Mouse (Mus musculus): Measurements from ENCODE around the gene Atp6v0d1. TPM values are rescaled to one million over a fixed set of nuclear protein-coding genes. Genes with fewer than 3 reads are reported as not detected.
A peak's percentile ranks its signal among the peaks of the same experiment; 100 is the strongest.

The Atp6v0d1 gene
- total and polyA plus RNA-seq, 2 experiments from 2014 or later: 238 to 272 TPM

DNA sequence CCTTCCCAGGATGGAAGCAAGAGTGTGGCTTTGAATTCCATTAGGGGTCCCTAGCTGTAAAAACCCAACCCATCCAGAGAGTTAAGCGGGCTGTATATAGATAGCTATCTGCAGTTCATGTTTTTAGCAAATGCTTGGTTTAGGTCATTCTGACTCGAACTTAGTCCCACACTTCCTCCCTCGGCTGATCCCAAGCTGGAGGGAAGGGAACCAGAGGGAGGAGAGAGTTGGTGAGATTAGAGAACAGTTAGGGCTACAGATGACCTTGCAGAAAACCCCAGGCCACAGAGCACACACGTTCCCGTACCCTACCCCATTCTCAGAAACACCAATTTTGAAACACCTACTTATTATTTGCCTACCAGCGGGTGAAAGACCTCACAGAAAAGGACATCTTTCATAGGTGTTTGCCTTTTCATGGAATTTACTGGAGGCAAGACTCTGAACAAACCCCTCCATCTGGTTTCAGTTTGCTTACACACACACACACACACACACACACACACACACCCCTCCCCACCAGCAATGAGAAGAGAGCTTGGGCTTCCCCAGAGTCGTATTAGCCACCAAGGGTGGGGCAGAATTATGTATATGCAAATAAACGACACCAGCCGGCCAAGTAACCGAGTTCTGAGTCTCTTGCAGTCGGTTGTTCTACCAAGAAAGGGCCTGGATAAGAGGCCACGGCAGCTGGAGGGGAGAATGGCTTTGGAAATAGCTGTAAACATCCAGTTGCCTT lies 55.7 kb downstream of the Atp6v0d1 start:
- Histone ChIP-seq H3K9me3 (ENCODE audit: low read length) (no peaks in the 10 kb centered on the region), H3K4me2 (ENCODE audit: low read depth, low read length, poor library complexity, severe bottlenecking) (no peak overlapping the region), H3K4me3 (ENCODE audit: low read depth, low read length) (no peak overlapping the region), H3K27me3 (ENCODE audit: insufficient read depth, low read length) (no peaks in the 10 kb centered on the region), H3K36me3 (ENCODE audit: insufficient read depth, low read length) (no peaks in the 10 kb centered on the region), H3K4me1 (ENCODE audit: insufficient read depth, low read length) (no peaks in the 10 kb centered on the region), H3K9ac (replicated peaks; ENCODE audit: low read length, poor library complexity, severe bottlenecking) (no peak overlapping the region), H3K27ac (ENCODE audit: low read depth, low read length) (no peak overlapping the region)
- ATAC-seq (ENCODE audit: low FRiP score): no peak
- 56% methylated on average over 12 of the region's 12 CpGs for WGBS
- TF ChIP-seq CTCF (IDR thresholded peaks at IDR 0.05): no peak
- no peak for DNase-seq (ENCODE audit: low spot score)

DNA sequence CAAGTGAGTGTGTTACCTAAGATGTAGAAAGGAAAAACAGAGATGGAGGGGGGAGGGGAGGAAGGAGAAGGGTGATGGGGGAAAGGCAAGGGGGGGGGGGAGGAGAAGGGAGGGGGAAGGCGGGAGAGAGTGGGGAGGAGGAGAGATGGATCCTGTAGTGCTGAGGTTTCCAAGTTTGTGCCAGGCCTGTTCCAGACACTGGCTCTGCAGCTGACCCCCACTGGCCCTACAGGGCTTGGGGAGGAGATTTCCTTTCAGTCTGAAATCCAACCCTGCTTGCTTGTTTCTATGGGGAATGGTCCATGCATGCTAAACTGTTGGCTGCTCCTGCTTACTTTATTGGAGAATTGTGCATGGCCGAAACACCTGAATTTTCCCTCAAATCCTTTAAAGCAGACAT lies 57.1 kb downstream of the Atp6v0d1 start:
- H3K4me1 ChIP-seq (ENCODE audit: insufficient read depth, low read length): no peaks in the 10 kb centered on the region
- no peaks in the 10 kb centered on the region for H3K9me3 ChIP-seq (ENCODE audit: low read length)
- DNase-seq (ENCODE audit: low spot score) (peak; percentile 49), ATAC-seq (ENCODE audit: low FRiP score) (no peak)
- H3K36me3 ChIP-seq (ENCODE audit: insufficient read depth, low read length): no peaks in the 10 kb centered on the region
- H3K27me3 ChIP-seq (ENCODE audit: insufficient read depth, low read length): no peaks in the 10 kb centered on the region
- H3K4me3 ChIP-seq (ENCODE audit: low read depth, low read length): no peak overlapping the region
- whole genome bisulfite sequencing: 64% methylated on average over 1 of the region's 2 CpGs
- no peak for TF ChIP-seq CTCF (IDR thresholded peaks at IDR 0.05)
- no peak overlapping the region for H3K4me2 ChIP-seq (ENCODE audit: low read depth, low read length, poor library complexity, severe bottlenecking)
- H3K9ac ChIP-seq (replicated peaks; ENCODE audit: low read length, poor library complexity, severe bottlenecking): no peak overlapping the region
- H3K27ac ChIP-seq (ENCODE audit: low read depth, low read length): no peak overlapping the region

GRCm38 (mm10) chr8:105506977-105507376 lies 58.9 kb downstream of the Atp6v0d1 start:
- H3K27me3 ChIP-seq (ENCODE audit: insufficient read depth, low read length): no peaks in the 10 kb centered on the region
- 80% methylated on average over 6 of the region's 6 CpGs for WGBS
- H3K36me3 ChIP-seq (ENCODE audit: insufficient read depth, low read length): no peaks in the 10 kb centered on the region
- no peak for ATAC-seq (ENCODE audit: low FRiP score)
- no peak for TF ChIP-seq CTCF (IDR thresholded peaks at IDR 0.05)
- H3K27ac ChIP-seq (ENCODE audit: low read depth, low read length): no peak overlapping the region
- H3K4me1 ChIP-seq (ENCODE audit: insufficient read depth, low read length): no peaks in the 10 kb centered on the region
- no peak for DNase-seq (ENCODE audit: low spot score)
- H3K9me3 ChIP-seq (ENCODE audit: low read length): no peaks in the 10 kb centered on the region
- no peak overlapping the region for H3K4me3 ChIP-seq (ENCODE audit: low read depth, low read length)
- no peak overlapping the region for H3K9ac ChIP-seq (replicated peaks; ENCODE audit: low read length, poor library complexity, severe bottlenecking)
- H3K4me2 ChIP-seq (ENCODE audit: low read depth, low read length, poor library complexity, severe bottlenecking): no peak overlapping the region

- no peak for TF ChIP-seq CTCF (IDR thresholded peaks at IDR 0.05)
- Histone ChIP-seq H3K4me2 (ENCODE audit: low read depth, low read length, poor library complexity, severe bottlenecking) (no peak overlapping the region), H3K36me3 (ENCODE audit: insufficient read depth, low read length) (no peaks in the 10 kb centered on the region), H3K4me1 (ENCODE audit: insufficient read depth, low read length) (no peaks in the 10 kb centered on the region), H3K9ac (replicated peaks; ENCODE audit: low read length, poor library complexity, severe bottlenecking) (no peak overlapping the region), H3K27me3 (ENCODE audit: insufficient read depth, low read length) (no peaks in the 10 kb centered on the region), H3K27ac (ENCODE audit: low read depth, low read length) (no peak overlapping the region), H3K9me3 (ENCODE audit: low read length) (no peaks in the 10 kb centered on the region), H3K4me3 (ENCODE audit: low read depth, low read length) (no peak overlapping the region)
- WGBS: 94% methylated on average over 3 of the region's 3 CpGs
- ATAC-seq (ENCODE audit: low FRiP score): no peak
- no peak for DNase-seq (ENCODE audit: low spot score)
These were observed 61.2 kb downstream of the Atp6v0d1 start for GRCm38 (mm10) chr8:105504617-105505016.

GRCm38 (mm10) chr8:105499787-105500186 lies 66.1 kb downstream of the Atp6v0d1 start:
- Histone ChIP-seq H3K9me3 (ENCODE audit: low read length) (no peaks in the 10 kb centered on the region), H3K4me2 (ENCODE audit: low read depth, low read length, poor library complexity, severe bottlenecking) (no peak overlapping the region), H3K27ac (ENCODE audit: low read depth, low read length) (no peak overlapping the region), H3K4me3 (ENCODE audit: low read depth, low read length) (no peak overlapping the region), H3K9ac (replicated peaks; ENCODE audit: low read length, poor library complexity, severe bottlenecking) (no peak overlapping the region), H3K4me1 (ENCODE audit: insufficient read depth, low read length) (peaks cover 6% of the 10 kb centered on the region; the same call in 1 of the 2 replicates), H3K36me3 (ENCODE audit: insufficient read depth, low read length) (no peaks in the 10 kb centered on the region), H3K27me3 (ENCODE audit: insufficient read depth, low read length) (no peaks in the 10 kb centered on the region)
- 72% methylated on average over 12 of the region's 12 CpGs for WGBS
- ATAC-seq (ENCODE audit: low FRiP score): no peak
- TF ChIP-seq CTCF (IDR thresholded peaks at IDR 0.05): no peak
- no peak for DNase-seq (ENCODE audit: low spot score)

- Histone ChIP-seq H3K4me3 (ENCODE audit: low read depth, low read length) (peak within 1 kb of the TSS; percentile 82), H3K4me2 (ENCODE audit: low read depth, low read length, poor library complexity, severe bottlenecking) (peak within 1 kb of the TSS; percentile 97), H3K27me3 (ENCODE audit: insufficient read depth, low read length) (no peaks in the 10 kb centered on the region), H3K9me3 (ENCODE audit: low read length) (no peaks in the 10 kb centered on the region), H3K9ac (replicated peaks; ENCODE audit: low read length, poor library complexity, severe bottlenecking) (peak within 1 kb of the TSS; percentile 79), H3K36me3 (ENCODE audit: insufficient read depth, low read length) (no peaks in the 10 kb centered on the region), H3K4me1 (ENCODE audit: insufficient read depth, low read length) (peaks cover 6% of the 10 kb centered on the region; the same call in 1 of the 2 replicates), H3K27ac (ENCODE audit: low read depth, low read length) (peak within 1 kb of the TSS; percentile 75)
- peak; percentile 68 for TF ChIP-seq CTCF (IDR thresholded peaks at IDR 0.05)
- ATAC-seq (ENCODE audit: low FRiP score): peak; percentile 85
- WGBS: 1% methylated on average over 67 of the region's 68 CpGs
- peak; percentile 89 for DNase-seq (ENCODE audit: low spot score)
These were observed 69.2 kb downstream of the Atp6v0d1 start, which contains the start of gene Zdhhc1 for GRCm38 (mm10) chr8:105496439-105497180. Gene Zdhhc1 (minus strand): TSS chr8:105496902.
